Comparison of ENCODE assay signal across 7 mouse cellular contexts in genomic region chr1:131657945-131658354, GRCm38 (mm10). TPM values are rescaled to one million over a fixed set of nuclear protein-coding genes. Genes with fewer than 3 reads are reported as not detected.
DNase-seq lines count a peak whose midpoint lies in the region; ATAC-seq lines count a peak whose summit lies in the region.

No protein-coding gene starts in this region.

- peak; percentile 93 for DNase-seq in adrenal gland, postnatal 10 days
- DNase-seq in embryonic facial prominence, embryonic 11.5 days (ENCODE audit: low spot score) = peak; percentile 96
- DNase-seq in heart, adult 11 months = peak; percentile 98
- peak; percentile 87 for DNase-seq in kidney, adult 18-20 months
- DNase-seq in limb, embryonic 11.5 days (ENCODE audit: low spot score) = peak; percentile 93
- peak; percentile 99 for DNase-seq in midbrain, embryonic 14.5 days
- peak; percentile 83 to 88 for DNase-seq in spleen, adult 18-20 months

- no peaks in the 10 kb centered on the region for H3K4me1 ChIP-seq in embryonic facial prominence, embryonic 11.5 days (ENCODE audit: control insufficient read depth, insufficient read depth, low read length)
- no peaks in the 10 kb centered on the region for H3K4me1 ChIP-seq in limb, embryonic 11.5 days (ENCODE audit: control insufficient read depth, insufficient read depth, low read length)
- H3K4me1 ChIP-seq in midbrain, embryonic 14.5 days (ENCODE audit: control insufficient read depth, insufficient read depth, low read length) = peaks cover 7% of the 10 kb centered on the region

- peak overlapping the region; percentile 58 for H3K9ac ChIP-seq in embryonic facial prominence, embryonic 11.5 days (replicated peaks; ENCODE audit: low read length)
- peak overlapping the region; percentile 38; the same call in 1 of the 2 replicates for H3K9ac ChIP-seq in limb, embryonic 11.5 days (ENCODE audit: low read length)
- peak overlapping the region; percentile 53 for H3K9ac ChIP-seq in midbrain, embryonic 14.5 days (replicated peaks; ENCODE audit: low read length)

- H3K27me3 ChIP-seq in embryonic facial prominence, embryonic 11.5 days (ENCODE audit: control insufficient read depth, insufficient read depth, low read length) = no peaks in the 10 kb centered on the region
- H3K27me3 ChIP-seq in limb, embryonic 11.5 days (ENCODE audit: control insufficient read depth, insufficient read depth, low read length) = no peaks in the 10 kb centered on the region
- no peaks in the 10 kb centered on the region for H3K27me3 ChIP-seq in midbrain, embryonic 14.5 days (ENCODE audit: control insufficient read depth, insufficient read depth, low read length)

- no peaks in the 10 kb centered on the region for H3K9me3 ChIP-seq in embryonic facial prominence, embryonic 11.5 days (replicated peaks; ENCODE audit: control insufficient read depth, low read length)
- no peaks in the 10 kb centered on the region for H3K9me3 ChIP-seq in limb, embryonic 11.5 days (ENCODE audit: control insufficient read depth, low read length)
- no peaks in the 10 kb centered on the region for H3K9me3 ChIP-seq in midbrain, embryonic 14.5 days (ENCODE audit: control insufficient read depth, low read length)

- H3K36me3 ChIP-seq in embryonic facial prominence, embryonic 11.5 days (replicated peaks; ENCODE audit: control insufficient read depth, insufficient read depth, low read depth, low read length) = no peaks in the 10 kb centered on the region
- H3K36me3 ChIP-seq in limb, embryonic 11.5 days (ENCODE audit: control insufficient read depth, insufficient read depth, low read length) = no peaks in the 10 kb centered on the region
- no peaks in the 10 kb centered on the region for H3K36me3 ChIP-seq in midbrain, embryonic 14.5 days (ENCODE audit: control insufficient read depth, insufficient read depth, low read length)

- no peak overlapping the region; the same call in 1 of the 2 replicates for H3K27ac ChIP-seq in embryonic facial prominence, embryonic 11.5 days (replicated peaks; ENCODE audit: low read depth, low read length)
- H3K27ac ChIP-seq in limb, embryonic 11.5 days (replicated peaks; ENCODE audit: low read depth, low read length) = no peak overlapping the region
- peak overlapping the region; percentile 88 for H3K27ac ChIP-seq in midbrain, embryonic 14.5 days (replicated peaks; ENCODE audit: low read depth, low read length)

- H3K4me3 ChIP-seq in embryonic facial prominence, embryonic 11.5 days (ENCODE audit: low read depth, low read length) = 0 out of 2 replicates have a peak overlapping the region, but pooled peaks have one; percentile 18
- no peak overlapping the region for H3K4me3 ChIP-seq in limb, embryonic 11.5 days (ENCODE audit: low read depth, low read length)
- peak overlapping the region; percentile 23 for H3K4me3 ChIP-seq in midbrain, embryonic 14.5 days (replicated peaks; ENCODE audit: low read depth, low read length)

- WGBS in embryonic facial prominence, embryonic 11.5 days = under 1% methylated on average over 11 of the region's 11 CpGs
- WGBS in limb, embryonic 11.5 days = 0% methylated on average over 11 of the region's 11 CpGs
- WGBS in midbrain, embryonic 14.5 days = 0% methylated on average over 11 of the region's 11 CpGs

- H3K4me2 ChIP-seq in embryonic facial prominence, embryonic 11.5 days (ENCODE audit: low read depth, low read length) = no peak overlapping the region; the same call in 1 of the 2 replicates
- H3K4me2 ChIP-seq in limb, embryonic 11.5 days (ENCODE audit: low read depth, severe bottlenecking) = peak overlapping the region; percentile 36; the same call in 1 of the 2 replicates
- H3K4me2 ChIP-seq in midbrain, embryonic 14.5 days (ENCODE audit: low read length) = peak overlapping the region; percentile 54

- peak; percentile 76; the same call in 1 of the 2 replicates for ATAC-seq in embryonic facial prominence, embryonic 11.5 days (replicated peaks; ENCODE audit: insufficient number of reproducible peaks, low FRiP score, low TSS enrichment, low read depth)
- ATAC-seq in limb, embryonic 11.5 days (ENCODE audit: insufficient number of reproducible peaks, low FRiP score, low TSS enrichment, low read depth) = peak; percentile 86
- peak; percentile 91 for ATAC-seq in midbrain, embryonic 14.5 days (ENCODE audit: low FRiP score, low TSS enrichment)

RNA-seq across cellular contexts. Expression of gene Ctse, which starts 19.8 kb away (rescaled TPM):
- total RNA-seq in adrenal gland, postnatal 10 days (2021) = 10 to 100 TPM in 1 of 2 experiments, 1 to 10 TPM in 1; 9.9 to 21.1 TPM
- 0.36 TPM in 1 of 2 replicates, not detected in the other for polyA plus RNA-seq in embryonic facial prominence, embryonic 11.5 days (2014; fragmentation: Nextera tagmentation; extraction: Ambion mirVana)
- 0.13 TPM in 2 replicates for polyA plus RNA-seq in limb, embryonic 11.5 days (2014; fragmentation: Nextera tagmentation; extraction: Ambion mirVana)
- polyA plus RNA-seq in midbrain, embryonic 14.5 days (2014; fragmentation: Nextera tagmentation; extraction: Ambion mirVana) = not detected in 2 replicates

RNA-seq across cellular contexts. Expression of gene Rab7b, which starts 30.5 kb away (rescaled TPM):
- 1 to 10 TPM; 4.7 to 5.1 TPM for total RNA-seq in adrenal gland, postnatal 10 days (2021)
- polyA plus RNA-seq in embryonic facial prominence, embryonic 11.5 days (2014; fragmentation: Nextera tagmentation; extraction: Ambion mirVana) = 0.50 and 0.81 TPM in 2 replicates
- polyA plus RNA-seq in limb, embryonic 11.5 days (2014; fragmentation: Nextera tagmentation; extraction: Ambion mirVana) = 0.33 and 0.65 TPM in 2 replicates
- 0.12 and 1.6 TPM in 2 replicates for polyA plus RNA-seq in midbrain, embryonic 14.5 days (2014; fragmentation: Nextera tagmentation; extraction: Ambion mirVana)

RNA-seq across cellular contexts. Expression of gene Avpr1b, which starts 58.9 kb away (rescaled TPM):
- total RNA-seq in adrenal gland, postnatal 10 days (2021) = under 1 TPM; 0.12 to 0.15 TPM
- polyA plus RNA-seq in embryonic facial prominence, embryonic 11.5 days (2014; fragmentation: Nextera tagmentation; extraction: Ambion mirVana) = not detected in 2 replicates
- polyA plus RNA-seq in limb, embryonic 11.5 days (2014; fragmentation: Nextera tagmentation; extraction: Ambion mirVana) = not detected in 2 replicates
- polyA plus RNA-seq in midbrain, embryonic 14.5 days (2014; fragmentation: Nextera tagmentation; extraction: Ambion mirVana) = not detected in 2 replicates
